Mouse (Mus musculus) neural tube, embryonic 14.5 days (tissue): ENCODE results near the gene Pdlim3. TPM values are rescaled to one million over a fixed set of nuclear protein-coding genes. Genes with fewer than 3 reads are reported as not detected.

ENCODE experiments used
- ATAC-seq: fragments of 200-750 bp; cut with Nextera tagmentation; 2 replicates; pipeline ENCODE4 v1.8.0; 2017; ENCODE audit warnings: low read depth, mild to moderate bottlenecking, moderate TSS enrichment, moderate library complexity
- H3K27ac ChIP-seq: fragments of 300-500 bp; sonication (generic); 2 replicates; pipeline ENCODE4 v1.5.1; 2014; ENCODE audit warnings: low read depth, mild to moderate bottlenecking, control low read depth, low read length, moderate library complexity, mixed read lengths
- H3K27me3 ChIP-seq: fragments of 300-500 bp; sonication (generic); 2 replicates; pipeline ENCODE4 v1.6.1; 2014; ENCODE audit warnings: low read length; ENCODE audit not compliant: control insufficient read depth, insufficient read depth
- H3K36me3 ChIP-seq: fragments of 300-500 bp; sonication (generic); 2 replicates; pipeline ENCODE4 v1.6.1; 2014; ENCODE audit warnings: low read length, mixed read lengths; ENCODE audit not compliant: control insufficient read depth, insufficient read depth
- H3K4me1 ChIP-seq: fragments of 300-500 bp; sonication (generic); 2 replicates; pipeline ENCODE4 v1.6.1; 2014; ENCODE audit warnings: low read length; ENCODE audit not compliant: control insufficient read depth, insufficient read depth
- H3K4me2 ChIP-seq: fragments of 300-500 bp; sonication (generic); 2 replicates; pipeline ENCODE4 v1.6.1; 2014; ENCODE audit warnings: mild to moderate bottlenecking, low read depth, low read length, control low read depth
- H3K4me3 ChIP-seq: fragments of 300-500 bp; sonication (generic); 2 replicates; pipeline ENCODE4 v1.5.1; 2014; ENCODE audit warnings: low read depth, low read length, control low read depth, mixed read lengths
- H3K9ac ChIP-seq: fragments of 300-500 bp; sonication (generic); replicated peaks from 2 replicates; pipeline ENCODE4 v1.6.1; 2014; ENCODE audit warnings: low read depth, mild to moderate bottlenecking, control low read depth, low read length, mixed read lengths
- H3K9me3 ChIP-seq: fragments of 300-500 bp; sonication (generic); 2 replicates; pipeline ENCODE4 v1.6.1; 2016; ENCODE audit warnings: low read length; ENCODE audit not compliant: control insufficient read depth
- WGBS: fragments of 180-500 bp; shearing (Covaris S2); extraction: QIAGEN DNeasy Blood & Tissue Kit; methylation state at CpG from one replicate; pipeline ENCODE4 v1.1.7; 2014; 5-methylcytosine and 5-hydroxymethylcytosine counted together
- polyA plus RNA-seq: library from polyadenylated mRNA; unstranded; fragments of >200 nt; fragmentation: Nextera tagmentation; extraction: Ambion mirVana; gene quantifications from 2 replicates; pipeline ENCODE4 v1.2.1, GENCODE M21; 2014

The Pdlim3 gene
- polyA plus RNA-seq, 1 experiment from 2014 or later: 8.6 TPM

- 79% methylated on average over 20 of the region's 20 CpGs for WGBS
- Histone ChIP-seq H3K4me3 (no peak overlapping the region), H3K27me3 (no peaks in the 10 kb centered on the region), H3K9ac (no peak overlapping the region), H3K4me2 (no peak overlapping the region), H3K36me3 (no peaks in the 10 kb centered on the region), H3K4me1 (no peaks in the 10 kb centered on the region), H3K27ac (no peak overlapping the region), H3K9me3 (no peaks in the 10 kb centered on the region)
- no peak for ATAC-seq
These were observed 31.9 kb downstream of the Pdlim3 start for GRCm38 (mm10) chr8:45917040-45917679.

GRCm38 (mm10) chr8:45918891-45919290, 33.6 kb downstream of the Pdlim3 start:
- ATAC-seq: no peak
- Histone ChIP-seq H3K4me3 (no peak overlapping the region), H3K4me2 (no peak overlapping the region), H3K9me3 (no peaks in the 10 kb centered on the region), H3K36me3 (no peaks in the 10 kb centered on the region), H3K4me1 (no peaks in the 10 kb centered on the region), H3K27ac (no peak overlapping the region), H3K9ac (no peak overlapping the region), H3K27me3 (no peaks in the 10 kb centered on the region)
- WGBS: 89% methylated on average over 15 of the region's 15 CpGs

- WGBS: 95% methylated on average over 7 of the region's 7 CpGs
- Histone ChIP-seq H3K4me1 (no peaks in the 10 kb centered on the region), H3K9me3 (no peaks in the 10 kb centered on the region), H3K27me3 (no peaks in the 10 kb centered on the region), H3K9ac (no peak overlapping the region), H3K36me3 (no peaks in the 10 kb centered on the region), H3K4me2 (no peak overlapping the region), H3K4me3 (no peak overlapping the region), H3K27ac (no peak overlapping the region)
- no peak for ATAC-seq
These were observed 35.1 kb downstream of the Pdlim3 start for GRCm38 (mm10) chr8:45920392-45920791.

GRCm38 (mm10) chr8:45922116-45922515, 36.9 kb downstream of the Pdlim3 start:
- Histone ChIP-seq H3K36me3 (no peaks in the 10 kb centered on the region), H3K4me2 (no peak overlapping the region), H3K9me3 (no peaks in the 10 kb centered on the region), H3K9ac (no peak overlapping the region), H3K4me1 (no peaks in the 10 kb centered on the region), H3K27ac (no peak overlapping the region), H3K27me3 (no peaks in the 10 kb centered on the region), H3K4me3 (no peak overlapping the region)
- no peak for ATAC-seq
- WGBS: 97% methylated on average over 7 of the region's 7 CpGs

- no peaks in the 10 kb centered on the region for H3K9me3 ChIP-seq
- peak within 1 kb of the TSS; percentile 28 for H3K4me3 ChIP-seq
- H3K27me3 ChIP-seq: no peaks in the 10 kb centered on the region
- H3K27ac ChIP-seq: no peak within 1 kb of the TSS
- peak within 1 kb of the TSS; percentile 35 for H3K4me2 ChIP-seq
- H3K4me1 ChIP-seq: no peaks in the 10 kb centered on the region
- WGBS: 2% methylated on average over 23 of the region's 23 CpGs
- no peak within 1 kb of the TSS for H3K9ac ChIP-seq
- no peaks in the 10 kb centered on the region for H3K36me3 ChIP-seq
- ATAC-seq: peak; percentile 92
These were observed 49.3 kb downstream of the Pdlim3 start, which contains the start of gene Ccdc110 for GRCm38 (mm10) chr8:45934582-45935014. Ccdc110 (plus strand) TSS chr8:45934619.

GRCm38 (mm10) chr8:45936986-45937385, 51.7 kb downstream of the Pdlim3 start:
- Histone ChIP-seq H3K9me3 (no peaks in the 10 kb centered on the region), H3K9ac (no peak overlapping the region), H3K36me3 (no peaks in the 10 kb centered on the region), H3K27me3 (no peaks in the 10 kb centered on the region), H3K4me1 (no peaks in the 10 kb centered on the region), H3K4me3 (no peak overlapping the region), H3K4me2 (no peak overlapping the region), H3K27ac (no peak overlapping the region)
- WGBS: 88% methylated on average over 9 of the region's 9 CpGs
- ATAC-seq: no peak

GRCm38 (mm10) chr8:45946283-45946682, 61.0 kb downstream of the Pdlim3 start:
- 94% methylated on average over 4 of the region's 4 CpGs for WGBS

GRCm38 (mm10) chr8:45950622-45951021, 65.4 kb downstream of the Pdlim3 start:
- H3K27ac ChIP-seq: no peak overlapping the region
- no peaks in the 10 kb centered on the region for H3K27me3 ChIP-seq
- H3K9me3 ChIP-seq: no peaks in the 10 kb centered on the region
- no peak overlapping the region for H3K9ac ChIP-seq
- ATAC-seq: no peak
- no peak overlapping the region for H3K4me3 ChIP-seq
- H3K4me1 ChIP-seq: no peaks in the 10 kb centered on the region
- no peak overlapping the region for H3K4me2 ChIP-seq
- no peaks in the 10 kb centered on the region for H3K36me3 ChIP-seq
- whole genome bisulfite sequencing: 43% methylated on average over 2 of the region's 2 CpGs

More at GRCm38 (mm10) chr8:45946283-45946682, 61.0 kb downstream of the Pdlim3 start:
- Histone ChIP-seq H3K36me3 (no peaks in the 10 kb centered on the region), H3K27me3 (no peaks in the 10 kb centered on the region), H3K4me2 (no peak overlapping the region), H3K27ac (no peak overlapping the region), H3K4me1 (no peaks in the 10 kb centered on the region), H3K9me3 (no peaks in the 10 kb centered on the region), H3K9ac (no peak overlapping the region), H3K4me3 (no peak overlapping the region)
- ATAC-seq: no peak
